Mouse (Mus musculus): ENCODE measurements around the gene Obscn.

The Obscn gene

DNA sequence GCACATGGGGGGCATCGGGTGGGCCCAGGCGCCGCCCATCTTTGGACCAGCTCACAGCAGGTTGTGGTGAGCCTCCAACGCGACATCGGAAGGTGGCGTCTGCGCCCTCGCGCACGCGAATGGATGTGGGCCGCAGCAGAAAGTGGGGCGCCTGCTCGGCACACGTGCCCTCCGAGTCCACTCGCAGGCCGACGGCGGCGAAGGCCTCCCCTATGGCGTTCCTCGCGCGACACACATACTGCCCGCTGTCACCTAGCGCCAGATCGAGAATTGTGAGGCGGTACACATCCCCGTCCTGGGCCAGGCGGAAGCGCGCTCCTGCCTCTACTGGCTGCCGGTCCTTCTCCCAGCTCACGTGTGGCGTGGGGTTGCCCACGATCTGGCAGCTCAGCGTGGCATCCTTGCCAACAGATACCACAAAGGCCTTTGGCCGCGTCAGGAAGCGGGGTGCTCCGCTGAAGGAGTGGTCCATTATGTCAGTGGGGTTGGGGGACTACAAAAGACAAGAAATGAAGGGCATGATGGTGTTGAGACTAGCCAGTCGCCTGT, at the start of gene Obscn:
Gene Obscn (minus strand): TSS at position 499 of the 549 bp plus-strand sequence.
- DNase-seq (ENCODE audit: low read depth, low spot score), result no peak

DNA sequence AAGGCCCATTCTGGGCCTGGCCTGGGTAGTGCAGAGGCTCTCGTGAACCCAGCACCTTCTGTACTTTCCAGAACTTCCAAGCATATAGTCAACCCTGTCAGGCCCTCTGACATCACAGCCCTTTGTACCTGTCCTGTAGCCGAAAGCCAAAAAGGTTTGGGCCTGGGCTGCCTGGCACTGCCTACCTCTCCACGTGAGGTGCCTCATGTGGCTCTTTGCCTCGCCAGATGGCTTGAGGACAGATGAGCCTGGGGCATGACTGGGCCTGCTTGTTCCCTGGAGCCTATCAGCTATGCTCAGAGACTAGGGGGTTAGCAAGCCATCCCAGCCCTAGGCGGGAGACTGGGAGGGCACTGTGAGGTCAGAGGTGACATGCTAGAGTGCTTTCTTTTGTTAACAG, 49.3 kb upstream of the Obscn start:
- DNase-seq (ENCODE audit: low read depth, low spot score), result no peak

DNA sequence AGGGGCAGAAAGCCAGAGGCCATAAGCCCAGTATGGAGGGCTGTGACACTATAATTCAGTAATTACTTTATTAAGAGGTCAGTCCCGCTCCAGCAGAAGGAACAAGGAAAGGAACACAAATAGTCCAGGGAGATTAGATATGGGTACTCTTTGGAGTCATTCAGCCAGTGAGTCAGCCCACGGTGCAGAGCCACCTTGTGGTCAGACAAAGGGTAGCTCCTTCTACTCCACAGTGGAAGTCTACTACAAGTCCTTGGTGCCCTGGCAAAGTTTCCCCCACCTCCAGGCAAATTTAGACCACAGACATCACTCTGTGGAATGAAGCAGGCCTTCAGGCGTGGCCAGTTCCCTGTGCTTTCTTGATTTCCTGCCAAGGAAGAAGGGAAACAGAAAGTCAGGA, 47.6 kb upstream of the Obscn start:
- DNase-seq (ENCODE audit: low read depth, low spot score), result peak; percentile 35

DNA sequence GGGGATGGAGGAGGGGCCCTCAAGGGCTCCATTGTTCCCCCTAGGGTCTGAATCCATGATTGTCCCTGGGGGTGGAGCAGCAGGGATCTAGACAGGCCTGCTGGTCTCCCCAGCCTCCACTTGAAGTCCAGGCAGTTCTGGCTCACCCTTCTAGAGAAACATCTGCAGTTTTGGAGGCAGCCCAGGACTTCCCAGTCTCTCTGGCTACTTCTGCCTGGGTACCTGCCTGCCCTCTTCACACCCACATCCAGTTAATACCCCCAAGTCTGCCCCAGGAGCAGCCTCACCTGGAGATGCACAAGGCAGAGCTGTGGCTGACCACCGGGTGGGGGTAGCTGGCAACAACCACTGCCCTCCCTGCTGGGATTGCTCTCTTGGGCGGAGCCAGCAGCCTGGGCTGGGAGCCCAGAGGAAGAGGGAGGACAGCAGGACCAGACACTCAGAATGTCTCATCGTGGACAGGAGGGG, 46.7 kb upstream of the Obscn start, which contains the start of gene Gjc2:
Gene Gjc2 (minus strand): TSS at position 350 of the 468 bp plus-strand sequence.
- peak; percentile 68 for DNase-seq (ENCODE audit: low read depth, low spot score)

DNA sequence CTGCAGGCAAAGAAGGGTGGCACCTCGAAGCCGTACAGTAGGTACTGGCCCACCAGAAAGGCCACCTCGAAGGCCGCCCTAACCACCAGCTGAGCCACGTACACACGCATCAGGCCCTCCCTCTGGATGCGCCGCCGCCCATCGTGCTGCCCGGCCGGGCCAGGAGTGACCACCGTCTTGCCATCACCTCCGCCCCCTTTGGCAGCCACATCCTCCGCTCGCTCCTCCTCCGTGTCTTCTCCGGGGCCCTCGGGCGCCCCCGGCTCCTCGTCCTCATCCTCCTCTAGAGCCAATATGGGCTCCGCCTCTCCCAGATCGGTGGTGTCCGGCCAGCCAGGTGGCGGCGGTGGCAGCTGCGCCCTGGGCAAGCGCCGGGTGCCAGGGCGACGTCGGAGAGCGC, 40.7 kb upstream of the Obscn start:
- DNase-seq (ENCODE audit: low read depth, low spot score), result no peak

DNA sequence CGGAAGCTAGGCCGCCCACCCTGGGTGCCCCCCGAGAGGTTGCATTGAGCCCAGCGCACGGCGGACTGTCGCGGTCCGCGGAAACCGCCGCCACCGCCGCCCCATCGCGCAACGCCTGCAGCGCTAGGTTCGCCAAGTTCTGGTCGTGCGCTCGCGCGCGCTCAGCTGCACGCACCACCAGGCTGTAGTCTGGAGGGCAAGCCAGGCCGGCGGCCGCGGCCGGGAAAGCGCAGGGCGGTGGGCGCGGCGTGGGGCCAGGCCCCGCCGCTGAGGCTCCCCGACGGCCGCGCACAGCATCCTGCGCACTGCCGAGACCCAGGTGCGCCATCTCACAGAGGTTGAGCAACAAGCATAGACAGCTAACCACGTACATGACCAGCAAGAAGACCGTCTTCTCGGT, 40.3 kb upstream of the Obscn start:
- no peak for DNase-seq (ENCODE audit: low read depth, low spot score)

DNA sequence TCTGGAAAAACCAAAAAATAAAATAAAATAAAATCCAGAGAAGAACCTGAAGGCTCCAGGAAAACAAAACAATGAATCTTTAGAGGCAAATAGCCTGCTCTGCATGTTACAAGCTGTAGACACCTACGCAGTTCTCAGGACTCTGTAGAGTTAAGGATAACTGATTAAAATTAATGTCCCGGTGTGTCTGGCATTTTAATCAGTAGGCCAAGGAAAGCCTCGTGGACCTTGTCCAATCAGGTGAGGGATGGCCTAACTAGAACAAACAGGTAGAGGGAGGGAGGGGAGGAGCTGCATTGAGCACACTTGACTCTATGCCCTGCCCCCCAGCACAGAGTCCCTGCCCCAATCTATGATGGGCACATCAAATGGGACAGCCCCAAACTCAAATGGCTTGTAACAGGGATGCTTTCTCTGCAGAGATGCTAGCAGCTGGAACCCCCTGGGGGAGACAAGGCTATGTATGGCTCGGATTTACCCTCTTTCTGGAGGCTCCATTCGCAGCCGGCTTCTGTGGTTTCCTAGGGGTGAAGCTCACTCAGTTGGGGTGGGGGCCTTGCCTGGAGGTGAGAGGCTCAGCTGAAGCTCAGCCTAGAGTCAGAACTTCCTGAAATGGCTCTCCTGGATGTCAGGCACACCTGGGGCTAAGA, 38.1 kb upstream of the Obscn start:
- DNase-seq (ENCODE audit: low read depth, low spot score), result no peak

DNA sequence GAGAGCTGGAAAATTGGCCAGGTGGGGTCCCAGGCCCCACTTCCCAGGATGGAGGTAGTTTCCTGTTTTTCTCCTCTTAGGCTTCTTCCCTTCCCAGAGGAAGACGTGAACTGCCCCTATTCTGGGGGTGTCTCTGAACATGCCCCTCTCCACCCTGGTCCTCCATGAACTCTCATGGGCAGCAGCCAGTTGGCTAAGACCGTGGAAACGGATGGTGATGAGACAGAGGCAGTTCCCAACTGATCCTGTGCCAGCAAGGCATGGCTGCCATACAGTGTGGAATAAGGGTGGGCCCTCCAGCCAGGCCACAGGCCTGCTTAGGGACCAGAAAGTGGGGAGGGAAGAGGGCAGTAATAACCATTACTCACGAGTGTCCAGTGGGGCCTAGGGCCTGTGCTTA, 34.3 kb upstream of the Obscn start:
- no peak for DNase-seq (ENCODE audit: low read depth, low spot score)

DNA sequence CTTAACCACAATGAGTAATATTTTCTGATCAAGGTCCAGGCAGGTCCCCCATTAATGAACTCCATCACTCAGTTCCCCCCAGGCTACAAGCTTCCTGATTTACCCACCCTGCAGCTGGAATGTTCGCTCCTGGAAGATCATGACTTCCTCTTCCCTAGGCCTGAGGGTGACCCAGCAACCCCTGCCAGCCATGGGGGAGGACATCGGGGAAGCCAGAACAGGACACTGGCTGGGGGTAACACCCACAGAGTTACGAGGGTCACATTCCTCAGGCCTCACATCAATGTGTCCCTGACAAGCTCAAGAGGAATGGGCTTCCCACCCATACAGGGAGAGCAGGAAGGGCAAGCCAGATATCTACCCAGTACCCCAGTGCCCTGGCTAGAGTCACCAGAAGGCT, 33.6 kb upstream of the Obscn start:
- DNase-seq (ENCODE audit: low read depth, low spot score), result no peak

DNA sequence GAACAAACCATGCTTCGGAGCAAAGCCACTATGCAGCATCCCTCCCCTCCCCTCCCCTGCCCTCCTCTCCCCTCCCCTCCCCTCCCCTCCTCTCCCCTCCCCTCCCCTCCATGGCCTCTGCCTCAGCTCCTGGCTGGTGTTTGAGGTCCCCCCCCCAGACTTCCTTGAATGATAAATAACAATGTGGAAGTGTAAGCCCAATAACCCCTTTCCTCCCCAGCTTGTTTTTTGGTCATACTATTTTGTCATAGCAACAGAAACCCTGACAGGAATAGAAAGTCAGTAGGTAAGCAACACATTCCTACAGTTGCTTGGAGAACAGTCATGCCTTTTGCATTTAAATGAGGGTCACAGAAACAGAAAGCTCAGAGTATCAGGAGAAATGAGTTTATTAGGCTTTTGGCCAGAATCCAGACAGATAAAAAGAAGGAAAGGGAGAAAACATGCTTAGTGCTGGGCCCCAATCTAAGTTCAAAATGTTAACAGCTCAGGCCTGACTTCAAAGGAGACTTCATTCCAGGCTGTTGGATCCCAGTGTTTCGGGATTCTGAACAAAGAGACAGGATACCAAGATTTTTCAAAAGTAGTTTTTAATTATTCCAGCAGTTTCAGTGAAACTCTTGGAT, 29.5 kb upstream of the Obscn start:
- no peak for DNase-seq (ENCODE audit: low read depth, low spot score)

DNA sequence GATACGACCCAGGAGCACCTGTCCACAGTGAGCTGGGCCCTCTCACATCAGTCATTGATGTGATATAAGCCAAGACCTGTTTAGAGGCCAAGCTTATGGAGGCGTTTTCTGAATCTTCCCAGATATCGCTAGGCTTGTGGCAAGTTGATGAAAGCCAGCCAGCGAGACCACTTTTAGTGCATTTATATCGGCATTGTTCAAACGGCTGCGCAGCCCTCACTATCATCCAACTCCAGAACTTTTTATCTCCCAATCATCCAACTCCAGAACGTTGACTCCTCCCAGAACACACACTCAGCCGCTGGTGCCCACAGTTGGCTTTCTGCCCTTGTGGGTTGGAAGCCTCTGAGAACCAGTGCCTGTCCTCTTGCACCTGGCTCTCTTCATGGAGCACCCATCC, 28.2 kb upstream of the Obscn start:
- DNase-seq (ENCODE audit: low read depth, low spot score), result no peak

DNA sequence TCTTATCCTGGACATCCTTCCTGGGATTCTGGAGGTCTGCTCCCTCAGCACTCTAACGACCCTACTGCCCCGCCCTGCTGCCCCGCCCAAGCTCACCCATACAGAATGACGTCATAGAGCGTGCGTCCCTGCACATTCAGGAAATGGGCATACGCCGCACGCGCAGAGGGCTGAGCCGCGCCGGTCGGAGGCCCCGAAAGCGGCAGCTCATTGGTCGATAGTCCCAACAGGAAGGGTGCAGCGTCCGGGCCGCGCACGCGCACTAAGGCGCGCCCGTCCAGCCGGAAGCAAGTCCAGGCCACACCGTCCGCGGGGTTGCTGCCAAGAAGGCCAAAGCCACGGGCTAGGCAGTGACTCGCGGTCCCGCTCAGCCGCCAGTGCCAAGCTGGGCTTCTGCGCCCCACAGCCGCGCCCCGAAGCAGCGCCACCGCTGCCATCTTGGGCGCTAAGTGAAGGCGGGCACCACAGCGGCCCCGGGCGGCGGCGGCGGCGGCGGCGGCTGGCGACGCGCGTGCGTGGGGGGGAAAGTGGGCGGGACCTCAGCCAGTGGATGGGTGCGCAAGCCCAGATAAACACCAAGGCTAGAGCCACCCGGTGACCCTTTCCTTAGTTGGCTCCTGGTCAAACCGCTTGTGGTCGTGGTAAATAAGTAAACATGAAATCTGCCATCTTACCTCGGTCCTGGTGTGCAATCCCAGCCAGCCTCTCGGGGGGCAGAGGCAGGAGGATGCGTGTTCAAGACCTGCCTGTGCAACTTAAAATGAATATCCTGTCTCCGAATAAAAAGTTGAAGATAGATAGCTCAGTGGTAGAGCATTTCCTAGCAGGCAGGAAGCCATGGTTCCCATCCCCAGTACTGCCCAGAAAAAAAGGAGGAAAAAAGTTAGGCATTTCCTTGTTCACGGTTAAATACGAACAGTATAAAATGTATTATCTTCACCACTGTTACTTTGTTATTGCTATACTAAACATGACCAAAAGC, 27.3 kb upstream of the Obscn start, which contains the start of gene Iba57:
Gene Iba57 (minus strand): TSS at position 485 of the 982 bp plus-strand sequence.
- DNase-seq (ENCODE audit: low read depth, low spot score), result peak; percentile 98

DNA sequence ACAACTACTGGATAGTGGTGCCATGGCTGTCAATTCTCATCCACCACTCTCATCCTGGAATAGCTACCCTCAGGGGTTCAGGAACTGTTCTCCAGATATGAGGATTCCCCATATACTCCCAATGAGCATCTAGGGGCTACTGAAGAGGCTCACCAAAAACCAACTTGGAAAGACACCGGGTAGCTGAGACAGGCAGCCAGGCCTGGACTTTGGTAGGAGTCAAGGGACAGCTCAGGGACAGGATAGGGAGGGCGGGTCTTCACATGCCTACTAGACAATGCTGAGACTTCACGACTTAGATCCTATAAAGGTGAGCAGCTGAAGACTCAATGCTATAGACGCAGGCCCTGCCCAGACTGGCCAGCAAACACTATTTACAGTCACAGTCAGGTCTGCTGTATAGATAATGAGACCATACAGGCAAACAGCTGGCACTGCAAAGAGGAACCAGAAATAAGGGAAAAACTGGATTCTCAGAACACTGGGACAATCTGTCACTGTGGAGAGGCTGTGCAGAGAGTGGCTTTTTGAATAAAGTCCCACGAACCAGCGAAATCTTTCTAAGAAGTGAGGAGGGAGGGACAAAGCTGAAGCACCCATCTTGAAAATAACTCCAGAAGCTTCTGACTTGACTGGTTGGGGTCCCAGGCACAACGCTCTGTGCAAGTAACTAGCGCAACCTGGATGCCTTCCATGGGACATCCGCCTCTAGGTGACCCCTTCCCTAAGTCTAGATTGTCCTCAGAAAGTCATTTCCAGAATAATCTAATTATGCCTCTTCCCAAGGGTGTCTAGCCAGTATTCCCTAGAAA, 26.4 kb upstream of the Obscn start:
- no peak for DNase-seq (ENCODE audit: low read depth, low spot score)

DNA sequence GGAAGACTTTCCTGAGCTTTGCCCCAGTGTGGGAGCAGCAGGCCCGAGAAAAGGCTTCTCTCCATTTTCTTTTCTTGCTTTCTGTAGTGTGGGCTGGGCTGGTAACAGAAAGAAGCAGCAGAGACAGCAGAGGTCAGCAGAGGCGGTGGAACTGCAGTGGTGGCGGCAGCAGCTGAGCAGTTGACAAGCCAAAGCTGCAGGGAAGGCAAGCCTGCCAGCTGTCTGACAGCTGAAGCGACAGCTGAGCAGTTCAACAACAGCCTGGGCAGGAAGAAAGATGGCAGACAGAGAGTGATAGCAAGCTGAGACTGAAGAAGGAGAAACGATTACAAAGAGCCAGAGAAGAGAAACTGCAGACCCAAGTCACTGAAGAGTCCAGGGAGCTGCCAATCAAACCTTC, 25.2 kb upstream of the Obscn start:
- peak; percentile 16 for DNase-seq (ENCODE audit: low read depth, low spot score)

DNA sequence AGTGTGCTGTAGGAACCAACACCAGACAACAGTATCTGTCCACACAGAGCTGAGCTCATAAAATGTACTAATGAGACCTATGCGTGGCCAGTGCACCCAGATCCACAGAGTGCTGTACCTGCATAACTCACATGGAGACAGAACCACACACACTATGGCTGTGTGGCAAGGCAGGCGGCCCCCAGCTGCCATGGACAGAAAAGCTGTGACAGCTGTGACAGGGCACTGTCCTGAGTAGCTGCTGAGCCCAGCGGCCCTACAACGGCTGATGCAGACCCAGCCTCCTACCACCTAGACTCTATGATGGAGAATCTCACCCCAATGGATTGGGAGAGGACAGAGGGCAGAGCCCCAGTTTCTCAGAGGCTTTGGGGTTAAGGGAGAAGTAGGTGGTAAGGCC, 23.4 kb upstream of the Obscn start:
- DNase-seq (ENCODE audit: low read depth, low spot score), result no peak

DNA sequence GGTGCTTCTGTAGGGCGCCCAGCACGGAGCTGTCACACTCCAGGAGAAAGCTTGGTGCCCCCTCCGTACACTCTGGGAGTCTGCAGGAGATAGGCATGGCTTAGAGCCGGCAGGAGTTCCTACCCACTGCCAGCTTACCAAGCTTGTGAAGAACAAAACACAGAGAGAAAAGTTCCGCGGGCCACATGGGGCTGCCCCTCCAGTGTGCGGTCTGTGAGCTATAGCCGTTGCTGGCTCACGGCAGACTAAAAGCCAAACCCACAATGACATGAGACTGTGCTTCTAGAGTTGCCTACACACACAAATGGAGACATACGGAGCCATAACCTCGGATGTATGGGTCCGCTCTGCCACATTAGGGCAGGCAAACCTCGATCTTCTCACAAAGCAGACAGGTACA, 22.9 kb upstream of the Obscn start:
- DNase-seq (ENCODE audit: low read depth, low spot score), result no peak

DNA sequence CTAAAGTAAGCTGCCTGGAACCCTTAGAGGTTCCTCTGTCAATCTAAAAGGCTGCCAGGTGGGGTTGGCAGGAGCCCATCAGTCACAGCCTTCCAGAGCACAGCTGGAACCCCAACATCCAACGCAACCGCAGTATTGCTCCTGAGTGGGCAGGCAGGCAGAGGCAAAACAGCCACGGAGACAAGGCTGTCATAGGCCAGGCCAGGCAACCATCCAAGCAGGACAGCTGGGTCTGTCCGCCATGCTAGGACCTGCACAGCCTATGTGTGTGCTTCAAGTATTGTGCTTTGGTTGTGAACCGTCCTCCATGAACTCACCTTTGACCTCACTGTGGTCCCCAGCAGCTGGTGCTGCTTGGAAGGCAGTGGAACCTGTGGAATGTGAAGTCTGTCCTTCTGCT, 19.7 kb upstream of the Obscn start:
- no peak for DNase-seq (ENCODE audit: low read depth, low spot score)

DNA sequence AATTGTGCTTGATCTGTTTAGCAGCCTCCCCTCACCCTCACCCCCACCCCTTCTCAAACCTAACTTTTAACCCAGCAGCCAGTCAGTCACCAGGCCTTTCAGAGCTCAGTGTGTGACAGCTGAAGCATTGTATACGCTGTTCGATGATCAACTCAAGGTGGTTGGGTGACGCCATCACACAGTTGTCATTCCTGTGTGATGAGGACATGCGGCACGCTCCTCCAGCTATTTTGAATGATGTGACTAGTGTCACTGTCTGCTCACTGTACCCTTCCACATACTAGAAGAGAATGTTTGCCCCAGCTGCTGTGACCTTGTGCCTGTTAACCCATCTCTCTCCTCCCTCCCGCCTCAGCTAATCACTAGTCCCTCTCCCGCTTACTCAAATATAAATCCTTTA, 18.0 kb upstream of the Obscn start:
- DNase-seq (ENCODE audit: low read depth, low spot score), result no peak

DNA sequence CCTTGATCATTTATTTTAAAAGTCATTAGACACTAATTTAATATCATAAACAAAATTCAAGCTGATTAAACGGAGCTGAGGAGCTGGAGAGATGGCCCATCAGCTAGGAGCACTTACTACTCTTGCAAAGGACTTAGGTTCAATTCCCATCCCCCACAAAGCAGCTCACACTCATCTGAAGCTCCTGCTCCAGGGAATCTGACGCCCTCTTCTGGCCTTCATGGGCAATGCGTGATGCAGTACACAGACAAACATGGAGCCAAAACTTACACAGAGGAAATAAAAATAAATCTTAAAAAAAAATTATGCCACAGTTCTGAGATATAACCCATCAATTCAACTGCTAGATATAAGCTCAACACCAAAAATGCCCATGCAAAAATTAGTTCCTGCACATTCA, 15.5 kb upstream of the Obscn start:
- no peak for DNase-seq (ENCODE audit: low read depth, low spot score)

DNA sequence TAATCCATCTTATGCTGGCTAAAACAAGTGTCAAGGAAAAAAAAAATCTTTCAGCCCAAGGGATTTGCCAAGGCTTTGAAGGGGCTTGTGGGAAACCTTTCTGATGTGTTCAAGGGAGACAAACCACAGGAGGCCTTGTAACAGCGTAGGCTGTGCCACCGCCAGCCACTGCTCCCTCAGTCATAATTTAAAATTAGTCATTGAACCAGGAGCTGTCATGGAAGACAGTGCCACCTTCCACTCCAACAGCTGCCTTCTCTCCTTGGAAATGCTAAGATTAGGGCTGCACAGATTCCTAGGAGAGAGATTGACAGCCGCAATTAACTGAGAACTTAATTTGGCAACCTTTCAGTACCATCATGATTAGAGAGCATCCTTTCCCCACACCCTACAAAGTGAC, 13.1 kb upstream of the Obscn start:
- peak; percentile 21 for DNase-seq (ENCODE audit: low read depth, low spot score)

DNA sequence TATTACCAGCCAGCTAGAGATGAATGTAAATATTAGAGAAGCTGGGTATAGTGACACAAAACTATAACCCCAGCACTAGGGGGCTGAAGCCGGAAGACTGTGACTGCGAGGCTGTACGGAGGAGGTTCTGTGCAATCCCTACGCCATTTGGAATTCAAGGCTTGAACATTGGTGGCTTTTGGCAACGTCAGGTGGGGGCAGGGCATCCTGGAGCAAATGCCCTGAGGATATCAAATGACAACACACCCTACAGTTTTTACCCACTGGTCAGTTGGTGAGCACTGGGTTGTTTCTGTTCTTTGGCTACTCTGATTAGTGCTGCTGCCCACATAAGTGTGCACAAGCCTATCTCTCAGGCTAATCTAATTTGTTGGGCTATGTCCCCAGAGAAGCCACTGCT, 6.8 kb upstream of the Obscn start:
- no peak for DNase-seq (ENCODE audit: low read depth, low spot score)

Measured in telencephalon, adult 2 months (tissue).